Mouse (Mus musculus): Measurements from ENCODE around the gene H3f3a. TPM values are rescaled to one million over a fixed set of nuclear protein-coding genes. Genes with fewer than 3 reads are reported as not detected.

H3f3a gene
- total and polyA plus RNA-seq, 3 experiments, result 571 to 1,420 (median 715) TPM

DNA sequence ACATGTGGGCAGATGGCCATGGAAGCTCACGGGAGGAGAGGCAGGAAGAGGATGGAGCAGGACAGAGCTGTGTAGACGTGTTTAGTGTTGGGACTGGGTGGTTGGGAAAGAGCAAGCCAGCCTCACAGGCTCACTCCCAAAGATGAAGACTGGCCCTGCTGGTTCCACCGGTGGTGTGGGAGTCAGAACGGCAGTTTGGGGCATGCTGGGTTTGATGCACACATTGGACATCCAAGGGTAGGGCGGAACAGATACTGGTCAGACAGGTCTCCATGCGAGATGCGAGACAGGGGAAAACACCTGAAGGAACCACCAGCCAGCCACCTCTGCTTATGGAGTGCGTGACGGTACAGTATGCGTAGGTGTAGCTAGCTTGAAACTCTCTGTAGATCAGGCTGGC lies 34.8 kb downstream of the H3f3a start:
- Histone ChIP-seq H3K9ac (ENCODE audit: insufficient read depth, low read depth) (no peak overlapping the region), H3K9me3 (replicated peaks; ENCODE audit: low read length) (peaks cover 26% of the 10 kb centered on the region), H3K4me3 (replicated peaks in 1 of 3; ENCODE audit: low read depth in 2 of 3, low read length in 2 of 3, poor library complexity in 1 of 3) (no peak overlapping the region), H3K27ac (ENCODE audit: insufficient read depth, low read depth) (no peak overlapping the region), H3K4me1 (ENCODE audit: control insufficient read depth in 1 of 2, insufficient read depth in 2 of 2) (peaks cover 11 to 15% of the 10 kb centered on the region in 2 experiments), H3K36me3 (replicated peaks in 1 of 2; ENCODE audit: control insufficient read depth in 1 of 2, insufficient read depth in 1 of 2, low read length in 1 of 2) (no peaks in the 10 kb centered on the region), H3K79me2 (replicated peaks; ENCODE audit: control insufficient read depth, extremely low read depth, insufficient read depth, poor library complexity, severe bottlenecking) (no peaks in the 10 kb centered on the region), H3K27me3 (replicated peaks) (no peaks in the 10 kb centered on the region), H3K4me2 (ENCODE audit: insufficient read depth, low read depth, poor library complexity, severe bottlenecking) (no peak overlapping the region)
- TF ChIP-seq MAX (IDR thresholded peaks at IDR 0.05; ENCODE audit: low read length) (no peak), CTCF (conservative IDR thresholded peaks at IDR 0.05 in 1 of 2, IDR thresholded peaks at IDR 0.05 in 1 of 2; ENCODE audit: low read depth in 2 of 2, low read length in 2 of 2) (no peak), ZC3H11A (IDR thresholded peaks at IDR 0.05; ENCODE audit: low read depth, low read length) (no peak), ELF1 (IDR thresholded peaks at IDR 0.05; ENCODE audit: low read depth, low read length) (no peak), PAX5 (IDR thresholded peaks at IDR 0.05; ENCODE audit: low read length) (no peak), ETS1 (conservative IDR thresholded peaks at IDR 0.05; ENCODE audit: low read depth, low read length) (no peak), SMC3 (IDR thresholded peaks at IDR 0.05; ENCODE audit: low read depth, low read length) (no peak), GABPA (IDR thresholded peaks at IDR 0.05; ENCODE audit: insufficient replicate concordance, low read depth, low read length) (no peak), NELFE (IDR thresholded peaks at IDR 0.05; ENCODE audit: low read depth, low read length) (no peak), HCFC1 (IDR thresholded peaks at IDR 0.05; ENCODE audit: low read depth, low read length) (no peak), EP300 (IDR thresholded peaks at IDR 0.05; ENCODE audit: low read length) (no peak), E2F4 (IDR thresholded peaks at IDR 0.05; ENCODE audit: insufficient replicate concordance, low read depth, low read length) (no peak), SIN3A (IDR thresholded peaks at IDR 0.05; ENCODE audit: low read length) (no peak), IRF4 (IDR thresholded peaks at IDR 0.05; ENCODE audit: low read depth, low read length) (no peak), MAFK (IDR thresholded peaks at IDR 0.05; ENCODE audit: insufficient replicate concordance, low read length) (no peak)
- DNase-seq (ENCODE audit: extremely low read depth), result no peak
- in situ Hi-C loops (cut with MboI; ENCODE audit: low pct_ligation_motif_present, low pct_unique_long_range_greater_than_20kb, low sequenced_read_pairs), result no loop called here
- dilution Hi-C loops (cut with MboI; ENCODE audit: extremely low pct_ligation_motif_present, extremely low pct_unique_long_range_greater_than_20kb, low sequenced_read_pairs), result no loop called here

DNA sequence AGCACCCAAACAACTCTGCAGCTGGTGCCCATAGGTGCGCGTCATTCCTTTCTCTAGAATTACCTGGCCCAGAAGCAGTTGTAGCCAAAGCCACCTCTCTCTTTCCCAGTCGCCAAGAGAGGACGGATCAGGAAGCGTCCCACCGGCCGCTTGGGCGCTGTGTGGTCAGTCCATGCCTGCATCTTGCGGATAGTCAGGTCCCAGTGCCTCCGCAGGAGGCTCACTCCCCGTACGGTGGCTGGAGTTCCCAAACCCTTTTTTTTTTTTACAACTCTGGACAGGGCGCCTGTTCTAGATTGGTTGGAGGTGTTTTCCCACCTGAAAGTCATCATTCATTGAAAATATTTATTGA lies 35.4 kb downstream of the H3f3a start:
- TF ChIP-seq ETS1 (conservative IDR thresholded peaks at IDR 0.05; ENCODE audit: low read depth, low read length), result no peak
- no peak for TF ChIP-seq EP300 (IDR thresholded peaks at IDR 0.05; ENCODE audit: low read length)
- no peak for TF ChIP-seq SIN3A (IDR thresholded peaks at IDR 0.05; ENCODE audit: low read length)
- no peak for TF ChIP-seq USF2 (conservative IDR thresholded peaks at IDR 0.05; ENCODE audit: low read depth, low read length)
- no peak for TF ChIP-seq USF1 (IDR thresholded peaks at IDR 0.05; ENCODE audit: low read depth, low read length)
- no peak for TF ChIP-seq JUND (conservative IDR thresholded peaks at IDR 0.05; ENCODE audit: low read depth, low read length)
- no peak for TF ChIP-seq HCFC1 (IDR thresholded peaks at IDR 0.05; ENCODE audit: low read depth, low read length)
- no peak for TF ChIP-seq IRF4 (IDR thresholded peaks at IDR 0.05; ENCODE audit: low read depth, low read length)
- TF ChIP-seq E2F4 (IDR thresholded peaks at IDR 0.05; ENCODE audit: insufficient replicate concordance, low read depth, low read length), result no peak
- TF ChIP-seq NELFE (IDR thresholded peaks at IDR 0.05; ENCODE audit: low read depth, low read length), result no peak
- no peak for TF ChIP-seq ZMIZ1 (IDR thresholded peaks at IDR 0.05; ENCODE audit: low read depth, low read length)
- no peak for TF ChIP-seq GABPA (IDR thresholded peaks at IDR 0.05; ENCODE audit: insufficient replicate concordance, low read depth, low read length)
- TF ChIP-seq PAX5 (IDR thresholded peaks at IDR 0.05; ENCODE audit: low read length), result no peak
- TF ChIP-seq KAT2A (IDR thresholded peaks at IDR 0.05; ENCODE audit: insufficient replicate concordance, low read length), result no peak
- TF ChIP-seq MAFK (IDR thresholded peaks at IDR 0.05; ENCODE audit: insufficient replicate concordance, low read length), result no peak
- no peak for TF ChIP-seq TCF12 (IDR thresholded peaks at IDR 0.05; ENCODE audit: low read depth, low read length)
- no peak for TF ChIP-seq MAZ (IDR thresholded peaks at IDR 0.05; ENCODE audit: low read depth, low read length)
- no peak for TF ChIP-seq TBP (conservative IDR thresholded peaks at IDR 0.05; ENCODE audit: low read depth, low read length)
- no peak for TF ChIP-seq MEF2A (IDR thresholded peaks at IDR 0.05; ENCODE audit: borderline replicate concordance, low read depth, low read length)
- TF ChIP-seq BHLHE40 (IDR thresholded peaks at IDR 0.05; ENCODE audit: low read depth, low read length), result no peak
- H3K27ac ChIP-seq (ENCODE audit: insufficient read depth, low read depth), result no peak overlapping the region
- H3K4me1 ChIP-seq (ENCODE audit: control insufficient read depth in 1 of 2, insufficient read depth in 2 of 2), result peaks cover 11 to 15% of the 10 kb centered on the region in 2 experiments
- no peaks in the 10 kb centered on the region for H3K27me3 ChIP-seq (replicated peaks)
- no peak overlapping the region for H3K4me2 ChIP-seq (ENCODE audit: insufficient read depth, low read depth, poor library complexity, severe bottlenecking)
- peaks cover 27% of the 10 kb centered on the region for H3K9me3 ChIP-seq (replicated peaks; ENCODE audit: low read length)
- H3K9ac ChIP-seq (ENCODE audit: insufficient read depth, low read depth), result no peak overlapping the region
- in situ Hi-C loops (cut with MboI; ENCODE audit: low pct_ligation_motif_present, low pct_unique_long_range_greater_than_20kb, low sequenced_read_pairs) (no loop called here), dilution Hi-C loops (cut with MboI; ENCODE audit: extremely low pct_ligation_motif_present, extremely low pct_unique_long_range_greater_than_20kb, low sequenced_read_pairs) (no loop called here)
- DNase-seq (ENCODE audit: extremely low read depth), result no peak
- no peaks in the 10 kb centered on the region for H3K36me3 ChIP-seq (replicated peaks in 1 of 2; ENCODE audit: control insufficient read depth in 1 of 2, insufficient read depth in 1 of 2, low read length in 1 of 2)
- no peak overlapping the region for H3K4me3 ChIP-seq (replicated peaks in 1 of 3; ENCODE audit: low read depth in 2 of 3, low read length in 2 of 3, poor library complexity in 1 of 3)
- H3K79me2 ChIP-seq (replicated peaks; ENCODE audit: control insufficient read depth, extremely low read depth, insufficient read depth, poor library complexity, severe bottlenecking), result no peaks in the 10 kb centered on the region

All from CH12.LX (cell line).